Mouse (Mus musculus): ENCODE results near the gene Gm12216. TPM values are rescaled to one million over a fixed set of nuclear protein-coding genes. Genes with fewer than 3 reads are reported as not detected.
"Not testable (repeated sequence)": the region's sequence is repeated elsewhere in the genome, so short reads cannot be mapped to it uniquely, and the experiment has no call there.

Gene Gm12216
- polyA plus RNA-seq, 1 experiment from 2014 or later = not detected

DNA sequence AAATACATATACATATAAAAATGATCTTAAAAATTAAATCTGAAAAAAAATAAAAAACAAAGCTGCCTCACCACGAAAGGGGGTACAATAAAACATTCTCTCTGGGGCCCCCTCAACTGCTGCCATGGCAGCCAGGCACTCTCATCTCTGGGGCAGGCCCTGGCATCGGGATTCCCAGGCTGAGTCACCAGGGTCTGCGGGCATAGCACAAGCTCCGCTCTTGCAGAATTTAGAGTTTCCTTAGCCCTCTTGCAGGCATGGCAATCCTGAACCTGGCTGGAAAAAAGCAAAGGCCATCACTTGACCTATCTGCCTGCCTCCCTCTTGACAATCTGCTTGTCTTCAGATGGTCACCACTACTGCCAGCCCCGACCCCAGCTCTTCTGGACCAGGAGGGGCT is 97.8 kb downstream of the Gm12216 start:
- no peak for ATAC-seq (ENCODE audit: insufficient number of reproducible peaks, low FRiP score, low TSS enrichment, low read depth)
- peaks cover 30% of the 10 kb centered on the region for H3K4me1 ChIP-seq (ENCODE audit: control insufficient read depth, insufficient read depth, low read length)

DNA sequence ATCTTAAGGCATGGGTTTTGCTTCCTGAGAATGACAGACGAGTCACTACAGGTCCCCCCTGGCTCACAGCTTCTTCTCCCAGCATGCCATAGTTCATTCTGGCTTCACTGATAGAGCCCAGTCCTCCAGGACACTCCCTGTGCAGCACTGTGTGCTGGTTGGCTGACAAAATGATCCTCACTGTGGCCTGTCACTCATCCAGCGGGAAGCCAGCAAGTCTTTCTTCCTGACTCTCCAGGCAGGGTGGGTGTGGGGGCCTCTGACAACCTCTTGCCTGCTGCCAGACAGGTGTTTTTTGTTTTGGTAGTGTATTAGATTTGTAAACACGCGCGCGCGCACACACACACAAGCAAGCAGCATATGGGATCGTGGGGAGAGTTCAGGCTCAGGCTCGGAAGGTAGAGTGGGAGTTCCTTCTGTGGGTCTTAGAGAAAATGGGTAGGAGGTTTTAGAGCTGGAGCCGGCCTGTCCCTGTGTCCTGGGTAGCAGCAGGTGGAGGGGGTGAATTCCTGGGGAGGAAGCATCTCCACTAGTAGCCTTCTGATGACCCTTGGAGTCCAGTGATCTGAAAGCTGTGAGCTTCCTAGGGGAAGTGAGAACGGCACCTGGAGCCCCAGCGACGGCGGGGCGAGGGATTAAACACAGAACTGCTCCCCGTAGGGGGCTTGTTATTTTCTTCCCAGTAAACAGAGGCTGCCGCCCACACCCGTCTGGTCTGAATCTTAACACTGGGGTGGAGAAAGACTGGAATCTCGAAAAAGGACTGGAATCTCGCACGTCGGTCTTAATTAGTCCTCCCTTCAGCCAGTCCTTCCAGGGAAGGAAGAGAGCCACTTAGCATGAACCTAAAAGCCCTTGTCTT is 99.3 kb downstream of the Gm12216 start:
- peak; percentile 42 for DNase-seq (ENCODE audit: low spot score)
- H3K4me1 ChIP-seq (ENCODE audit: control insufficient read depth, insufficient read depth, low read length) = peaks cover 30% of the 10 kb centered on the region
- no peaks in the 10 kb centered on the region; the same call in 1 of the 2 replicates for H3K27me3 ChIP-seq (ENCODE audit: control insufficient read depth, insufficient read depth, low read length)
- no peaks in the 10 kb centered on the region for H3K9me3 ChIP-seq (ENCODE audit: control insufficient read depth, low read length)
- 0 out of 2 replicates have a peak overlapping the region, but pooled peaks have one; percentile 12 for H3K4me2 ChIP-seq (ENCODE audit: low read depth, severe bottlenecking)
- no peak overlapping the region for H3K27ac ChIP-seq (replicated peaks; ENCODE audit: low read depth, low read length)
- H3K9ac ChIP-seq (ENCODE audit: low read length) = no peak overlapping the region
- no peak overlapping the region for H3K4me3 ChIP-seq (ENCODE audit: low read depth, low read length)
- WGBS = 6% methylated on average over 22 of the region's 22 CpGs
- ATAC-seq (ENCODE audit: insufficient number of reproducible peaks, low FRiP score, low TSS enrichment, low read depth) = no peak
- H3K36me3 ChIP-seq (ENCODE audit: control insufficient read depth, insufficient read depth, low read length) = no peaks in the 10 kb centered on the region

More for the DNA sequence above, 97.8 kb downstream of the Gm12216 start:
- Histone ChIP-seq H3K36me3 (ENCODE audit: control insufficient read depth, insufficient read depth, low read length) (no peaks in the 10 kb centered on the region), H3K4me3 (ENCODE audit: low read depth, low read length) (no peak overlapping the region), H3K27me3 (ENCODE audit: control insufficient read depth, insufficient read depth, low read length) (no peaks in the 10 kb centered on the region; the same call in 1 of the 2 replicates), H3K9me3 (ENCODE audit: control insufficient read depth, low read length) (no peaks in the 10 kb centered on the region), H3K4me2 (ENCODE audit: low read depth, severe bottlenecking) (no peak overlapping the region), H3K27ac (replicated peaks; ENCODE audit: low read depth, low read length) (no peak overlapping the region), H3K9ac (ENCODE audit: low read length) (no peak overlapping the region)
- no peak for DNase-seq (ENCODE audit: low spot score)
- 72% methylated on average over 5 of the region's 5 CpGs for WGBS

DNA sequence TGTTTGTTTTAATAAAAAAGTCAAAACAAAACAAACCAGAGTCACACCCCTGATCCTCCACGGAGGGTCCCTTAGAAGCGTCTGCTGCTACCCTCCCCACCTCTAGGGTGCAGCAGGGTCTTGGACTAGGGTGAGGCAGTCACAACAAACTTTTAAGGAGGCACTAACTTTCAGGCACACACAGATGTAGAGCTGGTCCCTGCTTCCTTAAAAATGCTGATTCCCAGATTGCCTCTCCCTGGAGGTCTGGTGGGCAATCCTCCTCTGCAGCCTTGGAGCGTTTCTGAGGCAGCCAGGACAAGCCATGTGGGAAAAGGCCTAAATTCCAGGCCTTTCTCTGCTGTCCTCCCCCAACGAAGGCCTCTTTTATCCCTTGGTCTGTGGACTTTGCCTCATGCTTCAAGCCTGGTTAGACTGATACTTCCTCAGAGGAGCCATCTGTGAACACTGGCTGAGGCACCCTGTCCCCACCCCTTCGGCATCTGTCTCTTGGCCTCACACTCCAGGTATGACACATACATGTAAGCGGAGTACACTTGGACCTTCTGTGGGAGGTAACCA is 100.2 kb downstream of the Gm12216 start:
- ATAC-seq (ENCODE audit: insufficient number of reproducible peaks, low FRiP score, low TSS enrichment, low read depth) (no peak), DNase-seq (ENCODE audit: low spot score) (no peak)
- 40% methylated on average over 6 of the region's 6 CpGs for WGBS
- H3K27me3 ChIP-seq (ENCODE audit: control insufficient read depth, insufficient read depth, low read length) = no peaks in the 10 kb centered on the region; the same call in 1 of the 2 replicates
- peaks cover 28% of the 10 kb centered on the region for H3K4me1 ChIP-seq (ENCODE audit: control insufficient read depth, insufficient read depth, low read length)
- H3K4me2 ChIP-seq (ENCODE audit: low read depth, severe bottlenecking) = no peak overlapping the region
- no peaks in the 10 kb centered on the region for H3K9me3 ChIP-seq (ENCODE audit: control insufficient read depth, low read length)
- no peak overlapping the region for H3K4me3 ChIP-seq (ENCODE audit: low read depth, low read length)
- no peak overlapping the region for H3K27ac ChIP-seq (replicated peaks; ENCODE audit: low read depth, low read length)
- no peaks in the 10 kb centered on the region for H3K36me3 ChIP-seq (ENCODE audit: control insufficient read depth, insufficient read depth, low read length)
- H3K9ac ChIP-seq (ENCODE audit: low read length) = no peak overlapping the region

DNA sequence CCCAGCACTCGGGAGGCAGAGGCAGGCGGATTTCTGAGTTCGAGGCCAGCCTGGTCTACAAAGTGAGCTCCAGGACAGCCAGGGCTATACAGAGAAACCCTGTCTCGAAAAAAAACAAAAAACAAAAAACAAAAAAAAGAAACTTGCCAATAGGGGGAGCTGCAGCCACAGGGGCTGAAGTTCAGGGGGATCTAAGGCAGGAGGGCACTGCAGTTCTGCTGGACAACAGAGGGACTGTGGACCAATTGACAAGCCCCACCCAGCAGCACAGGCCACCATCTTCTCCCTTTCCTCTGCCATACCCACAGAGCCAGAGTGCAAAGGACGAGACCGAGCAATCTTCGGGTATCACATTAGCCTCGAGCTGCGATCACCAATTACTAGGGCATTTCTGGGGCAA is 101.0 kb downstream of the Gm12216 start:
- H3K4me2 ChIP-seq (ENCODE audit: low read depth, severe bottlenecking); H3K27me3 ChIP-seq (ENCODE audit: control insufficient read depth, insufficient read depth, low read length); H3K36me3 ChIP-seq (ENCODE audit: control insufficient read depth, insufficient read depth, low read length); DNase-seq (ENCODE audit: low spot score); H3K9me3 ChIP-seq (ENCODE audit: control insufficient read depth, low read length); H3K9ac ChIP-seq (ENCODE audit: low read length); ATAC-seq (ENCODE audit: insufficient number of reproducible peaks, low FRiP score, low TSS enrichment, low read depth); H3K27ac ChIP-seq (replicated peaks; ENCODE audit: low read depth, low read length); H3K4me3 ChIP-seq (ENCODE audit: low read depth, low read length): not testable (repeated sequence)
- WGBS = 74% methylated on average over 9 of the region's 9 CpGs
- H3K4me1 ChIP-seq (ENCODE audit: control insufficient read depth, insufficient read depth, low read length) = peaks cover 21% of the 10 kb centered on the region

DNA sequence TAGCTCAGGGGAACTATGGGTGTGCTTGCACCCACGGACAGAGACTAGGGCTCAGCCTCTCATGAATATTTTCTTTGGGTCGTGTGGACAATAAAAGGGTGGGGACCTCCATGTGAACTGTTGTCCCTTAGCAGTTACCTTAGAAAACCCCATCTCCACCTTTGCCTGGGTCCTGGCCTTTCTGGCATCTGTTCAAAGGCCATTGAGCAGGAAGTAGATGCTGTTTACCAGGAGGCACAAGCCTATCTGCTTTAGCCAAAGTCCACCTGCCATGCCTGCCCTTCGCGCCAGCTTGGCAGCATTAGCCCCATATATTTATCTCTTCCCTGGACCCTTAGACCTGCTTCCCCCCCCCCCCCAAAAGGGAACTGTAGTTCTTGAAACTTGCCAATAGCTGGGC is 101.4 kb downstream of the Gm12216 start:
- ATAC-seq (ENCODE audit: insufficient number of reproducible peaks, low FRiP score, low TSS enrichment, low read depth) (no peak), DNase-seq (ENCODE audit: low spot score) (no peak)
- Histone ChIP-seq H3K9ac (ENCODE audit: low read length) (no peak overlapping the region), H3K4me1 (ENCODE audit: control insufficient read depth, insufficient read depth, low read length) (peaks cover 21% of the 10 kb centered on the region), H3K27me3 (ENCODE audit: control insufficient read depth, insufficient read depth, low read length) (no peaks in the 10 kb centered on the region; the same call in 1 of the 2 replicates), H3K9me3 (ENCODE audit: control insufficient read depth, low read length) (no peaks in the 10 kb centered on the region), H3K36me3 (ENCODE audit: control insufficient read depth, insufficient read depth, low read length) (no peaks in the 10 kb centered on the region), H3K4me2 (ENCODE audit: low read depth, severe bottlenecking) (no peak overlapping the region), H3K27ac (replicated peaks; ENCODE audit: low read depth, low read length) (no peak overlapping the region), H3K4me3 (ENCODE audit: low read depth, low read length) (no peak overlapping the region)
- 84% methylated on average over 4 of the region's 4 CpGs for WGBS

GRCm38 (mm10) chr11:53755011-53755595 is 104.0 kb downstream of the Gm12216 start:
- ATAC-seq (ENCODE audit: insufficient number of reproducible peaks, low FRiP score, low TSS enrichment, low read depth) (no peak), DNase-seq (ENCODE audit: low spot score) (no peak)
- no peak overlapping the region for H3K4me3 ChIP-seq (ENCODE audit: low read depth, low read length)
- no peaks in the 10 kb centered on the region for H3K27me3 ChIP-seq (ENCODE audit: control insufficient read depth, insufficient read depth, low read length)
- H3K9me3 ChIP-seq (ENCODE audit: control insufficient read depth, low read length) = no peaks in the 10 kb centered on the region
- no peak overlapping the region for H3K4me2 ChIP-seq (ENCODE audit: low read depth, severe bottlenecking)
- H3K27ac ChIP-seq (replicated peaks; ENCODE audit: low read depth, low read length) = no peak overlapping the region
- H3K36me3 ChIP-seq (ENCODE audit: control insufficient read depth, insufficient read depth, low read length) = no peaks in the 10 kb centered on the region
- peaks cover 15% of the 10 kb centered on the region for H3K4me1 ChIP-seq (ENCODE audit: control insufficient read depth, insufficient read depth, low read length)
- 84% methylated on average over 12 of the region's 12 CpGs for WGBS
- H3K9ac ChIP-seq (ENCODE audit: low read length) = no peak overlapping the region

DNA sequence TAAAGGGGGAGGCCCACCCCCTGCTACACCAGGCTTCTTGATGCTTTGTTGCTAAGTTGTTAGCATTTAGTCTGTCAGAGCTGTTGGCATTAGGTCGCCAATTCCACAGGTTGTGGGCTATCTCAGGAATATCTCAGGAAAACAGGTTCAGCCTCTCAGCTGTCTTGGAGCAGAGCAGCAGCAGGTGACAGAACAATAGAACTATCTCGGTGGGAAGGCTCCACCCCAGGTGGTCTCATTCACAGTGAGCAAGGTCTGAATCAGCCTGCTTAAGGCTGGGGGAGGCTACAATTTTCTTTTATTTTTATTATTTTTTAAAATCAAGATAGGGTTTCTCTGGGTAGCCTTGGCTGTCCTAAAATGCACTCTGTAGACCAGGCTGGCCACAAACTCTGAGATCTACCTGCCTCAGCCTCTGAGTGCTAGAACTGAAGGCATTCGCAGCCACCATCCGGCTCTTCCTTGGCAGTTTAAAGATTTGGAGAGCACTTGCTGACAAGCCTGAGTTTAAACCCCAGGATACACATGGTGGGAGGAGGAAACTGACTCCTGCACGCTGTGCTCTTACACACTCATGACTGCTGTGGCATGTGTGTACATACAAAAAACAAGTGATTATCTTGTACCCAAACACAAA is 109.2 kb downstream of the Gm12216 start:
- no peak for DNase-seq (ENCODE audit: low spot score)
- no peak overlapping the region for H3K4me2 ChIP-seq (ENCODE audit: low read depth, severe bottlenecking)
- H3K36me3 ChIP-seq (ENCODE audit: control insufficient read depth, insufficient read depth, low read length) = no peaks in the 10 kb centered on the region
- no peak overlapping the region for H3K4me3 ChIP-seq (ENCODE audit: low read depth, low read length)
- ATAC-seq (ENCODE audit: insufficient number of reproducible peaks, low FRiP score, low TSS enrichment, low read depth) = no peak
- no peak overlapping the region for H3K9ac ChIP-seq (ENCODE audit: low read length)
- no peak overlapping the region for H3K27ac ChIP-seq (replicated peaks; ENCODE audit: low read depth, low read length)
- WGBS = 62% methylated on average over 5 of the region's 5 CpGs
- H3K9me3 ChIP-seq (ENCODE audit: control insufficient read depth, low read length) = no peaks in the 10 kb centered on the region
- H3K4me1 ChIP-seq (ENCODE audit: control insufficient read depth, insufficient read depth, low read length) = no peaks in the 10 kb centered on the region
- no peaks in the 10 kb centered on the region for H3K27me3 ChIP-seq (ENCODE audit: control insufficient read depth, insufficient read depth, low read length)

DNA sequence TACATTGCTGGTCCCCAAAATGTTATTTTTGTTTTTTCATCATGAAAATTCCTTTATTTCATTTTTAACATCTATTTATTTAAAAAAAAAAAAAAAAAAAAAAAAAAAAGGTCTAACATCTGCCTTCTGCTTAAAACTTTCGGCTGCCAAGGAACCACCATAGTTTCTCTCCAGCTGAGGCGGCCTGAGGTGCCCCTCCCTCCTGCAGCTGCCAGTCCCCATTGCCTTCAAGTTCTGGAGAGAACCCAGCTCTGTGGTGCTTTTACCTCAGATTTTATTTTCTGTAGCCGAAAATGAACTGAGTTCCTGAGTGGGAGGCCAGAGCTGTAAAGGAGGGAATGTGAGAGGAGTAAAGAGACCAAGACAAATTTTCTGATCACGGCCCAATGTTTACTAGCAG is 109.8 kb downstream of the Gm12216 start:
- Histone ChIP-seq H3K27ac (replicated peaks; ENCODE audit: low read depth, low read length) (no peak overlapping the region), H3K9ac (ENCODE audit: low read length) (no peak overlapping the region), H3K27me3 (ENCODE audit: control insufficient read depth, insufficient read depth, low read length) (no peaks in the 10 kb centered on the region), H3K4me1 (ENCODE audit: control insufficient read depth, insufficient read depth, low read length) (no peaks in the 10 kb centered on the region), H3K9me3 (ENCODE audit: control insufficient read depth, low read length) (no peaks in the 10 kb centered on the region), H3K4me3 (ENCODE audit: low read depth, low read length) (no peak overlapping the region), H3K36me3 (ENCODE audit: control insufficient read depth, insufficient read depth, low read length) (no peaks in the 10 kb centered on the region), H3K4me2 (ENCODE audit: low read depth, severe bottlenecking) (no peak overlapping the region)
- ATAC-seq (ENCODE audit: insufficient number of reproducible peaks, low FRiP score, low TSS enrichment, low read depth) (no peak), DNase-seq (ENCODE audit: low spot score) (no peak)
- WGBS = 74% methylated on average over 4 of the region's 4 CpGs
